Mouse (Mus musculus) brain, embryonic 14.5 days (tissue): ENCODE results near the gene Ptpn11. TPM values are rescaled to one million over a fixed set of nuclear protein-coding genes. Genes with fewer than 3 reads are reported as not detected.

Experiments used
- DNase-seq: peaks from one replicate; pipeline ENCODE4 v3.0.0-alpha.2; 2011; ENCODE audit warnings: low read depth
- CTCF ChIP-seq: fragments of 200-500 bp; IDR thresholded peaks from 2 replicates; pipeline ENCODE4 v1.5.1; 2012; ENCODE audit warnings: inconsistent platforms, mild to moderate bottlenecking, moderate library complexity, borderline replicate concordance; ENCODE audit not compliant: insufficient read depth, insufficient read length; ENCODE audit errors: extremely low read depth
- POLR2A ChIP-seq: fragments of 200-500 bp; IDR thresholded peaks from 2 replicates; pipeline ENCODE4 v1.6.1; 2012; ENCODE audit warnings: mild to moderate bottlenecking, inconsistent platforms, borderline replicate concordance; ENCODE audit not compliant: poor library complexity, insufficient read depth, insufficient read length, severe bottlenecking; ENCODE audit errors: extremely low read depth
- polyA plus RNA-seq: library from polyadenylated mRNA; depleted of rRNA; stranded (reverse); fragments of >200 nt; gene quantifications from 2 replicates; pipeline ENCODE4 v1.2.3, GENCODE M21; 2012

Gene Ptpn11
- polyA plus RNA-seq, 1 experiment: 58.5 TPM

DNA sequence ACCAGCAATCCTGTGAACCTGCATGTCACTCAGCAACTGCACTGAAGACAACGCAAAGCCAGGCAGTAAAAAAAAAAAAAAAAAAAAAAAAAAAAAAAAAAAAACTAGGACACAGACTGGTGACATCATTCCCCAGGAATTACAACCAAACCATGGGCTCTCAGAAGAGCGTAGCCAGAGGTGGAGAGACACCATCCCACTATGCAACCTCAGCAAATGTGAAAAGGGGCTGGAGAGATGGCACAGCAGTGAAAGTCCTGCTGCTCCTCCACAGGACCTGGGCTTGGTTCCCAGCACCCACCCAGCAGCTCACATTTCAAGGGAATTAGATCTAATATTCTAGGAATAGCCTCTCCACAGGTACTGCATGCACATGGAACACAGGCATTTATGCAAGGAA is 34.2 kb downstream of the Ptpn11 start:
- DNase-seq: no peak
- TF ChIP-seq CTCF (no peak), POLR2A (no peak)

DNA sequence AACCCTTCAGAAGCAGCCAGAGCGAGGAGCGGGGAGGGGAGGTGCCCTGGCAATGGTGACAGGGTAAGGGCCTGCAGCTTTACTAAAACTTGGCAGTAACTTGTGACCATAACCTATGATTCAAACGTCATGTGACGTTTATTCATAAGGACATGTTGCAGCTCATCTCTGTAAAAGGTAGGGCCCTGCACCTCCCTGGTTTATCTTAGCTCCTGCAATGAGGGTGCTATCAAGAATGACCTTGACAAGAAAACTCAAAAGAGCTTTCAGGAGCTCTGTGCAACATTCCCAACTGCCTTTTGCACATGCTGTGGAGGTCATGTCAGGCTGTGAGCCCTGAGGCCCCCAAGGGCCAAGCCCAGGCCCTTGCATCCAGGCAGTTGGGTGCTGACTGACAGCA is 35.1 kb downstream of the Ptpn11 start:
- no peak for TF ChIP-seq POLR2A
- no peak for TF ChIP-seq CTCF
- DNase-seq: no peak

DNA sequence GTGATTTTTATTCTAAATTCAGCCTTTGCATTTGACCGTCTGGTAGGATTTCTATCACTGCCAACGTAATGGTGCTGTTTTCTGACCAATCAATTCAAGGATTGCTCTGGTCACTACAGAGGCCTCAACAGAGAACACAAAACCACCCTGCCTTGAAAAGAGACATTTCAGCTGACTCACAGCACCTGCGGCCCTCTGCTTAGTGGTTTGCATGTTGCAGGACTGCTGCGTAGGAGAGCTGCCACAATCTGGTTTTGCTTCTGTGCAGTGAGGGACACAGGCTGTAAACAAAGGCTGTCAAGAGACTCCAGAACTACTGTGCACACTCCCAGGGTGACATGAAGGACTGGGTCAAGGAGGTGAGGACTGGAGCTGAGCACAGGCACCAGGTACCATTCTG is 40.5 kb downstream of the Ptpn11 start:
- no peak for DNase-seq
- TF ChIP-seq POLR2A: no peak
- TF ChIP-seq CTCF: no peak

DNA sequence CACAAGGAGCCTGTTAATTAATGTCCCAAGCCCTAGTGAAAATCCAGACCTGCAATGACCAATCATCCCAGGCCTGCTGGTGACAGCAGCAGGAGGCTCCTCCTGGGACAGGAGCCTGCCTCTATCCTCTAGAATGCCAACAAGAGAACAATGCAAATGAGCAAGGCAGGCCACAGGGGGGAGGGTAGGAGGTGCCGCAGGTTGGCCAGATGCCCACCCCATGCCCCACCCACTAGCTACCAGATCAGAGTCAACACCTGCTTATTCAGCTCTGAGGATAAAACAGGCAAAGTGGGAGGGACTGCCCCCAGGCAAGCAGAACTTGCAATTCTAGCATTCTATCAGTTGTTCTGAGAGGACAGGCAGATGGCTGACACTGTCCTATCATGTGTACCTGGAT is 42.0 kb downstream of the Ptpn11 start:
- TF ChIP-seq CTCF (no peak), POLR2A (no peak)
- peak; percentile 36 for DNase-seq

DNA sequence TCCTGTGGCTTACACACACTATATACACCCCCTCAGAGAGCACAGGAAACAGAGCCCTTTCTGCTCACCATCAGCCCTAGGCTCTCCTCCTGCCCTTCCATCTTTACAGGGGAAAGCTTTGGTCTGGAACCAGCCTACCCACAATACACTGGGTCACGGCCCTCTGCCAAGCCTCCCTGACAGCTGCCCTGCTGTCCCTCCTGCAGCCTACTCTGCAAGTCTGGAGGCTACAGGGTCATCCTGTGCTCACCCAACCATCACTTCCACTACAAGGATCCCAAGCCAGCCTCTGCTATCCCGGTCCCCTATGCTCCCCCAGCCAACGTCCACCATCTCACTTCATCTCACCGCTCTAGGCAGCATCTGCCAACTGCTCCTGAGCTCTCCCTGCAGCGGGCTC is 44.9 kb downstream of the Ptpn11 start:
- no peak for TF ChIP-seq CTCF
- no peak for TF ChIP-seq POLR2A
- no peak for DNase-seq

DNA sequence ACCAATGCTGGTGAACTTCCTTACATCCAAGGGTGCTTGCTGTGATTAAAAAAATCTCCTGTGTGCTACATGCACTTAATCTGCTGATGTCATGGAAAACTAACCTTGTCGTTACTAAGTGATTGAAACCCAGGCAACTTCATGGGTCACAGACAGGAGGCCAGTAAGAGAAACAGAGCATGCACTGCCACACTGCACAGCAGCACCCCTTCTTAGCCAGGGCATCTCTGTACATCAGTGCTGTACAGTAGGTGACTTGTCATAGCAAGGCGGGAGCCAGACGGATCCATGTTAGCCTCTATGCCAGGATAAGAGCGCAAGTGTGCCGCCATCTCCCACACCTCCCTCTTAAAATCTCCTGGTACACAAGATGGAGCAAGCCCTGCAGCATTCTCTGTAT is 45.6 kb downstream of the Ptpn11 start:
- TF ChIP-seq POLR2A (no peak), CTCF (no peak)

DNA sequence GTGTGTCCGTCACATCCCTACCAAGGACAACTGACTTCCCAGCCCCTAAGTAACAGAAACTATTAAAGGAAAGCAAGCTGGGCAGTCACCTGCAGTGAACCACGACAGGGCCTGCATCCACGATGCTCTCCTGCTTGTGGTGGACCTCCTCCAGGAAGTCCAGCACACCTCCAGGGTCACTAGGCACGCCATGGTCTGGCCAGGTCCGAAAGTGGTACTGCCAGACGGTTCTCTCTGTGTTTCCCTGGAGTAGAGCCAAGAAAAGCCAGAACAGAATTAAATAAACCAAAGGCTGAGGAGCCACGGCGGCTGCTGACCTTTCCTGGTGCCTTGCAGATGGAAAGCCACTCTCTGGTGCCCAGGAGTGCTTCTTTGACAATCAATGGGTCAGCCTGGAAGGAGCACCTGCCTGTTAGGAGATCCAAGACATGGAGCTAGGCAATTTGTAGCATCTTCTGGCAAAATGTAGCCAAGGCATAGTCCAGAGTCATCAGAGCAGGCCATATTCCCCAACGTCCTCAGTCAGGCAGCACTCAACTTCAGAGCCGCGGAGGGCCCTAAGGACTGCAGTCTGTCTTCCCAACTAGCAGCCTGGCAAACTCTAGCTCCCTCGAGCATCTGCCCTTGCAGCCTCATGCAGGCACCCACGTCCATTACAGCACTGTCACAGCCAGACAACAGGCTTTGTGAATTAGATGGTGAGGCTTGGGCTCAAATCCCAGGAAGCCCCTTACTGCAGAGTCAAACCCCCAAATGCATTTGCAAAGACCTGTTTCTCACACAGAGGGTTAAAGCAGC is 46.6 kb downstream of the Ptpn11 start:
- no peak for DNase-seq
- no peak for TF ChIP-seq CTCF
- no peak for TF ChIP-seq POLR2A

More for the DNA sequence above, 45.6 kb downstream of the Ptpn11 start:
- peak; percentile 42 for DNase-seq

DNA sequence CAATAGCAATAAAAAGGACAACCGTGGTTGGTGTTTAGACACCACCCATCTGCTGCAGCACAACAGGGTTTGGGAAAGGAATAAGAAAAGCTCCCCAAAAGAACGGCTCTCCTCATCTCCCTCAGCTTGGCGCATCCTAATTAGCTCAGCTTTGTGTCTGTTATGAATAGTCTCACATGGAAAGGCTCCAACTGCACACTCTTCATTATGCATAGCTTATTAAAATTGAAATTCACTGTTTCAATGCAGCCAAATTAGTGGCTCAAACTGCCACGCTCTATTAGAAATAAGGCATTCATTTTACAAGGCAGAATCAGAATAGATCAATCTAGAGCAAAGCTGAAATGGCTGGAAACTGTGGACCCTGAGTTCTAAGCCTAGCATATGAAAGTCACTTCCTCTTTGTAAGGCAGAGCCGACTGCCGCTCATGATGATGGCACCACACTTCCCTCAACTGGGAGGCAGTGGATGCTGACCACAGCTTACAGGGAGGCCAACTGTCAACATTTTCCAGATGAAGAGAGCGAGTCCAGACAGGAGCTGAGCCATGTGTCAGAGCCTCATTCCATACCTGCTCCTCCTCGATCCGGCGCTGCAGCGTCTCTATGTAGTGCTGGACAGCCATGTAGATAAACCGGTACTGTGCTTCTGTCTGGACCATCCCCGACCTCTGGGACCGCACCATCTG is 48.6 kb downstream of the Ptpn11 start:
- TF ChIP-seq POLR2A: no peak
- TF ChIP-seq CTCF: no peak
- peak; percentile 90 for DNase-seq

DNA sequence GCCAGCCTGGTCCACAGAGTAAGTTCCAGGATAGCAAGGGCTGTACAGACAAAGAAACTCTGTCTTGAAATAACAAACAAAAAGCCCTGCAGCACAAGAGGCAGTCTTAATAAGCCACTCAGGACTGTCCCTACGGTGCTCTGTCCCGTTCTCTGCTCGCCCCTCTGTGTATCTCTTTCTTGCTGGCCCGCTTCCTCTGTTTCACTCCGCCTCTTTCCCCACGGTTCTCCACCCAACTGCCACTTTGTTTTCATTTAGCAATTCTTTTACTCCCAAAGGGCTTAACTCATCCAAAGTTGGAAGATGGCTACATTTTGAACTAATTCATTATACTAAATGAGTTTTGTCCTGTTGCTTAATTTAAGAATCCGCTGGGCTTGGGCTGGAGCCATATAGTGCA is 50.9 kb downstream of the Ptpn11 start:
- no peak for TF ChIP-seq POLR2A
- TF ChIP-seq CTCF: no peak
- DNase-seq: no peak

DNA sequence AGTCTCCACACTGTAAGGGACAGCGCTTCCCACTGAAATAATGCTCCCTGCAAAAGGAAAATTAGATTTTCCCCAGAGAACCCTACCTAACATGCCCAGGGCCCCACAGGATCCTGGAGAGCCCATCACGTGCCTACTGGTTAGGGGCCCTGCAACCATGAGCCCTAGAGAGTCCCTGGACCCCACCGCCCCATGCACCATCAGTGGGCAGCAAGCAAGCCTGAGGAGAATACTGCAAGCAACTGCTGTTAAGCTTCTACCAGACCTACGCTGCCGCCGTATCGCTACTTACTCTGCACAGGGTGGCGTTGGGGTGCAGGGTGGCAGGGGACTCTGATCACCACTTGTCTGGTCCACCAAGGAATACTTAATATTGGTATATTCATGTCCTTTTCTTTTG is 54.1 kb downstream of the Ptpn11 start:
- DNase-seq: no peak
- TF ChIP-seq POLR2A (no peak), CTCF (no peak)

DNA sequence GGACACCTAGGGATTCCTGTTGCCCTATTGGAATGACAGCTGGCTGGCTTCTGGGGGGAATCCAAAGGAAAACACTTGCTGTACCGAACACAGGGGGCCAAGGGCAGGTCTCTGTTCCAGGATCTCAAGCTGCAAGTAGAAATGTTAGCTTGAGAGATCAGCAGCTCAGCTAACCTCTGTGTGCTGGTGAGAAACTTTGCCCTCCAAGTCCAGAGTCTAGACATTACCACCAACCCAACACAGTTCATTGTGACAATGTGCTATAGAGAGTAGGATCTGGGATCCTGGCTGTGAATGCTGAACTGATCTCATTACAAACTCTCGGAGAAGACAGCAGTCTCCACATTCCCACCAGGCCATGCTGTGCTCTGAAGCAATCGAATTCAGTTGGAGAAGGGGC is 59.4 kb downstream of the Ptpn11 start:
- no peak for DNase-seq
- no peak for TF ChIP-seq POLR2A
- no peak for TF ChIP-seq CTCF

DNA sequence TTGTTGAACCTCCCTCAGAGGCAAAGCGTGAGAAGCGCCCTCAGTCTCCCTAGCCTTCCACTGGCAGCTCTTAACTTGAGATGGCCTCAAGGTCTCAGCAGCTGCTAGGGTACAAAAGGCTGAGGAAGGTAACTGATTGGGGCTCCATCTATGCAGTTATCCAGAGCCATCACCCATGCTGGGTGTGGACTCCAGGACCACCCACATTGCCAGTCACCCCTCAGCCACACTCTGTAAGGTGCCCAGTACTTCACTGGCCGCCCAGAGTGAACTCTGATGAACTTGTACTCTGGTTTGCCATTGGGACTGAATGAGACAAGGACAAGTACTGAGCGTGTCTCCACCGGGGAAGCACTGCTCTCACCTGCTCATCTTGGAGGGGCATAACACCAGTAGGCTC is 61.9 kb downstream of the Ptpn11 start:
- no peak for DNase-seq
- TF ChIP-seq CTCF (no peak), POLR2A (no peak)
